Mouse (Mus musculus) left cerebral cortex, postnatal 4 days (tissue): Measurements from ENCODE around the gene Elavl4. TPM values are rescaled to one million over a fixed set of nuclear protein-coding genes. Genes with fewer than 3 reads are reported as not detected.
A peak's percentile ranks its signal among the peaks of the same experiment; 100 is the strongest.

ENCODE experiments used
- DNase-seq: peaks from one replicate; pipeline ENCODE4 v3.0.0-alpha.2; 2022
- intact Hi-C: fragments of 180-260 bp; cut with DNase I; formaldehyde crosslinking; loops from one replicate; pipeline ENCODE4 v1.15.1; 2025
- total RNA-seq, 2 experiments: library from RNA; stranded (reverse); gene quantifications; 2 replicates each; pipeline ENCODE4 v1.2.3; 2021

Gene Elavl4
- total RNA-seq, 2 experiments from 2014 or later, result 113 to 116 TPM

DNA sequence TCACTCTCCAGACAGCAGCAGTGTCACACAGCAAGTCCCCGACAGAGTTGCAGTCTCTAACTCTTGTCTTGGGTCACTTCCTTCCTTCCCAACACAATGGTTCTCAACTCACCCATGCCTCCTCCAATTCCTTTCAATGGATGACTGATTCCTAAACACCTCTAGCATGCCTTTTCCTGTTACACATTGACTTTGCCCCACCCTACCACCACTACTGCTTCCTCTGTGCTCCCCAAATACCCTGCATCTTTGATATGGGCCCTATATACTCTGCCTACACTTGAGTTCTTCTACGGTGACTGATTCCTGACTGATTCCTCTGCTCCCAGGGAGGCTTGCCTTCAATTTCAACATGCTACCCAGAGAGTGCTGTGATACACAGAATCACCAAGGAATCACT, 153.1 kb downstream of the Elavl4 start:
- intact Hi-C loops, result no loop called here

GRCm38 (mm10) chr4:110177263-110177662, 174.4 kb downstream of the Elavl4 start:
- no peak for DNase-seq
- intact Hi-C loops, result no loop called here

More for the DNA sequence above, 153.1 kb downstream of the Elavl4 start:
- no peak for DNase-seq

GRCm38 (mm10) chr4:110172028-110172427, 179.7 kb downstream of the Elavl4 start:
- intact Hi-C loops, result no loop called here
- DNase-seq, result no peak

DNA sequence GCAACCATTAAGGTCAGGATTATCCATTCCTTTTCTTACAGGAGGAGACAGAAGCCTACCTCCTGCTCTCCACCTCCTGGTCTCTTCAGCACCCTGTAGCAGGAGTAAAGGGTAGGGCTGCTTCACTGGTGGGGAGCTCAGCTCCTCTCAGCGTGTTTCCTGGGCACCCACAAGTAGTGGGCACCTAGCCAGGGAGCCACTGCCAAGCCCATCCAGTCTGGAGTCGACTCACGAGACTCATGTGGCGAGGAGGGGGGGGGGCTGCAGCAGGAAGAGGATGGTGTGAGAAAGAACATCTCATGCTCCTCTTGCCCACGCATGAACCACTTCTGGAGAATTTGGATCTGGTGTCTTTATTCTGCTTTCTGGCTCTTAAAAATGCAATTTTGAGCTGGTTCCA, 186.5 kb downstream of the Elavl4 start:
- intact Hi-C loops, result no loop called here
- peak; percentile 12 for DNase-seq

GRCm38 (mm10) chr4:110161600-110161999, 190.1 kb downstream of the Elavl4 start:
- no peak for DNase-seq
- intact Hi-C loops, result no loop called here

DNA sequence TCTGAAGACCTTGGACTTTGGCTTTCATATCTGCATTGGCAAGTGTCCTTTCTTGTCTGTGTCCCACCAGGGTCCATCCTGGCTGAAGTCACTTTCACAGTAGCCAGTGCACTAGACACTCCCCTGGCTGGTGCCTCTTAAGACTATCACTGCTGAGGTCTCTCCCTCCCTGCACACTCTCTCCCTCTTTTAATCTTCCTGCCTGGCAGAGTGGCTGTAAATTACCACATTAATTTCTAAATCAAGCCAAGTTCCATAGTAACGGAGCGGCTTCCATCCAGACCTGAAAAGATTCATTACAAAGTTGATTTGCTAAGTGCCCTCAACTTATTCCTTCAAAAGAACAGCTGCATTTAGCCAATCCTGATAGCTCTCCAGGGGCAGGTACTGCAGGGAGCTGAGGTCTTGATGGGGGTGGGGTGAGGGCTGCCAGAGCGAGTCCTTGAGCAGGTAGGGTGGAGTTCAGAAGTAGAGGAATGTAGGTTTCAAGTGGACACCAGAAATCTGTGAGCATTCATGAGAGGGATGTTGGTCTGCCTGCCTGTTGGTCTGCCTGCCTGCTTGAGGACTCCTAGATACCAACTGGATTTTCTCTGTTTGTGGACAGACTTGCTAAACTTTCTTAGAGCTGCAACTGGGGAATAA, 194.1 kb downstream of the Elavl4 start:
- intact Hi-C loops, result no loop called here
- no peak for DNase-seq

- intact Hi-C loops, result no loop called here
- DNase-seq, result no peak
These were observed 195.8 kb downstream of the Elavl4 start for GRCm38 (mm10) chr4:110155954-110156353.

Other genes starting within 250 kb of the Elavl4 start
- 1 to 10 TPM; 4.6 to 5.2 TPM for gene Agbl4, start 45.8 kb upstream of the Elavl4 start, total RNA-seq